28 mouse cellular contexts compared by ENCODE assay signal in genomic region chr2:21507449-21507848, GRCm38 (mm10).
A peak's percentile ranks its signal among the peaks of the same experiment; 100 is the strongest.
DNase-seq lines count a peak whose midpoint lies in the region; ATAC-seq and TF ChIP-seq lines count a peak whose summit lies in the region.
"Had no signal": no experiment of that assay in that cellular context is flagged by ENCODE, and none has a peak within 500 bp of the region (broad histone marks: within the 10 kb centered on the region; RNA-seq: fewer than 3 reads in every experiment).

No protein-coding gene starts in this region.

- H3K4me3 ChIP-seq in forebrain, embryonic 16.5 days (replicated peaks; ENCODE audit: low read length): no peak overlapping the region
- no peak overlapping the region for H3K4me3 ChIP-seq in forebrain, embryonic 15.5 days
- no peak overlapping the region for H3K4me3 ChIP-seq in neural tube, embryonic 12.5 days
- H3K4me3 ChIP-seq in neural tube, embryonic 15.5 days (replicated peaks): no peak overlapping the region
- H3K4me3 ChIP-seq: embryonic facial prominence, embryonic 10.5 days; embryonic facial prominence, embryonic 13.5 days; erythroblast, embryonic 14.5 days; heart, adult 2 months; heart, embryonic 10.5 days; heart, embryonic 13.5 days; hindbrain, embryonic 13.5 days had no signal

- TF ChIP-seq CTCF in brain, embryonic 14.5 days (IDR thresholded peaks at IDR 0.05; ENCODE audit: borderline replicate concordance, extremely low read depth, insufficient read depth, insufficient read length): no peak

- no peak overlapping the region for H3K9ac ChIP-seq in forebrain, embryonic 16.5 days (replicated peaks; ENCODE audit: low read depth, low read length)
- no peak overlapping the region for H3K9ac ChIP-seq in forebrain, embryonic 15.5 days (replicated peaks)
- H3K9ac ChIP-seq in neural tube, embryonic 12.5 days: no peak overlapping the region
- H3K9ac ChIP-seq in neural tube, embryonic 15.5 days (replicated peaks): no peak overlapping the region
- H3K9ac ChIP-seq: embryonic facial prominence, embryonic 13.5 days; heart, embryonic 13.5 days; hindbrain, embryonic 13.5 days had no signal

- ATAC-seq in forebrain, embryonic 16.5 days: peak; percentile 47; the same call in 1 of the 2 replicates
- no peak for ATAC-seq in forebrain, embryonic 15.5 days (replicated peaks)
- peak; percentile 56; the same call in 1 of the 2 replicates for ATAC-seq in neural tube, embryonic 12.5 days (ENCODE audit: low FRiP score, low read depth)
- no peak for ATAC-seq in neural tube, embryonic 15.5 days (ENCODE audit: low FRiP score)
- ATAC-seq: forebrain, embryonic 14.5 days; hindbrain, postnatal 0 days; inflammation-experienced regulatory T-cells, adult 6 months; intestine, embryonic 16.5 days had no signal

- no peak overlapping the region for H3K27ac ChIP-seq in forebrain, embryonic 16.5 days (ENCODE audit: low read length)
- no peak overlapping the region for H3K27ac ChIP-seq in forebrain, embryonic 15.5 days (replicated peaks)
- H3K27ac ChIP-seq in neural tube, embryonic 12.5 days: no peak overlapping the region
- no peak overlapping the region for H3K27ac ChIP-seq in neural tube, embryonic 15.5 days (replicated peaks)
- H3K27ac ChIP-seq: embryonic facial prominence, embryonic 10.5 days; embryonic facial prominence, embryonic 13.5 days; heart, adult 2 months; heart, embryonic 10.5 days; heart, embryonic 13.5 days; hindbrain, embryonic 13.5 days; hindbrain, postnatal 0 days had no signal

- H3K9me3 ChIP-seq in forebrain, embryonic 16.5 days (ENCODE audit: control insufficient read depth, low read length): no peaks in the 10 kb centered on the region
- H3K9me3 ChIP-seq in forebrain, embryonic 15.5 days: no peaks in the 10 kb centered on the region
- H3K9me3 ChIP-seq in neural tube, embryonic 12.5 days: no peaks in the 10 kb centered on the region
- no peaks in the 10 kb centered on the region for H3K9me3 ChIP-seq in neural tube, embryonic 15.5 days (replicated peaks)
- H3K9me3 ChIP-seq: embryonic facial prominence, embryonic 10.5 days; embryonic facial prominence, embryonic 13.5 days; heart, embryonic 10.5 days; heart, embryonic 13.5 days; hindbrain, embryonic 13.5 days had no signal

- DNase-seq in brain, embryonic 14.5 days (ENCODE audit: low read depth): peak; percentile 4
- DNase-seq in thymus, postnatal 4 days: no peak
- DNase-seq: adrenal gland, adult 2 months; adrenal gland, postnatal 14 days; B cell, adult 2 months; cerebellum, adult 11-12 months; cerebellum, adult 8-10 months; cerebellum, postnatal 10 days; cerebellum, postnatal 36 days; embryo, embryonic 11 days; gastrocnemius, postnatal 10 days; gastrocnemius, postnatal 36 days; heart, adult 2 months had no signal

- H3K36me3 ChIP-seq in forebrain, embryonic 16.5 days (ENCODE audit: control insufficient read depth, insufficient read depth): no peaks in the 10 kb centered on the region
- no peaks in the 10 kb centered on the region for H3K36me3 ChIP-seq in forebrain, embryonic 15.5 days
- no peaks in the 10 kb centered on the region for H3K36me3 ChIP-seq in neural tube, embryonic 12.5 days
- H3K36me3 ChIP-seq in neural tube, embryonic 15.5 days: no peaks in the 10 kb centered on the region
- H3K36me3 ChIP-seq: embryonic facial prominence, embryonic 10.5 days; embryonic facial prominence, embryonic 13.5 days; heart, embryonic 10.5 days; heart, embryonic 13.5 days; hindbrain, embryonic 13.5 days had no signal

- H3K27me3 ChIP-seq in forebrain, embryonic 16.5 days (replicated peaks; ENCODE audit: control insufficient read depth, insufficient read depth, low read length): no peaks in the 10 kb centered on the region
- H3K27me3 ChIP-seq in forebrain, embryonic 15.5 days: no peaks in the 10 kb centered on the region
- no peaks in the 10 kb centered on the region for H3K27me3 ChIP-seq in neural tube, embryonic 12.5 days (replicated peaks)
- no peaks in the 10 kb centered on the region for H3K27me3 ChIP-seq in neural tube, embryonic 15.5 days (replicated peaks)
- H3K27me3 ChIP-seq: CH12.LX; embryonic facial prominence, embryonic 13.5 days; heart, embryonic 13.5 days; hindbrain, embryonic 13.5 days had no signal

- 60% methylated on average over 1 of the region's 1 CpGs for WGBS in forebrain, embryonic 16.5 days
- WGBS in forebrain, embryonic 15.5 days: 50% methylated on average over 1 of the region's 1 CpGs
- 69% methylated on average over 1 of the region's 1 CpGs for WGBS in neural tube, embryonic 12.5 days
- WGBS in neural tube, embryonic 15.5 days: 59% methylated on average over 1 of the region's 1 CpGs

- H3K4me2 ChIP-seq in forebrain, embryonic 16.5 days (ENCODE audit: low read length): no peak overlapping the region
- H3K4me2 ChIP-seq in forebrain, embryonic 15.5 days (replicated peaks): no peak overlapping the region
- no peak overlapping the region for H3K4me2 ChIP-seq in neural tube, embryonic 12.5 days (replicated peaks)
- H3K4me2 ChIP-seq in neural tube, embryonic 15.5 days: no peak overlapping the region
- H3K4me2 ChIP-seq: embryonic facial prominence, embryonic 13.5 days; heart, embryonic 13.5 days; hindbrain, embryonic 13.5 days had no signal

- no peak for TF ChIP-seq POLR2A in brain, embryonic 14.5 days (IDR thresholded peaks at IDR 0.05; ENCODE audit: borderline replicate concordance, extremely low read depth, insufficient read depth, insufficient read length, poor library complexity, severe bottlenecking)

- no peaks in the 10 kb centered on the region for H3K4me1 ChIP-seq in forebrain, embryonic 16.5 days (replicated peaks; ENCODE audit: control insufficient read depth, insufficient read depth, low read length)
- H3K4me1 ChIP-seq in forebrain, embryonic 15.5 days: no peaks in the 10 kb centered on the region
- H3K4me1 ChIP-seq in neural tube, embryonic 12.5 days: no peaks in the 10 kb centered on the region
- no peaks in the 10 kb centered on the region for H3K4me1 ChIP-seq in neural tube, embryonic 15.5 days
- H3K4me1 ChIP-seq: embryonic facial prominence, embryonic 10.5 days; embryonic facial prominence, embryonic 13.5 days; heart, embryonic 10.5 days; heart, embryonic 13.5 days; hindbrain, embryonic 13.5 days had no signal

Comparison
In these comparisons a context has a peak if more than half of its experiments do, and no peak if none do; other contexts are left out.
1. ATAC-seq: peak in forebrain, embryonic 16.5 days (single experiment) and neural tube, embryonic 12.5 days (single experiment); none in forebrain, embryonic 15.5 days (single experiment) and neural tube, embryonic 15.5 days (single experiment).